Mouse (Mus musculus) Patski (cell line): Measurements from ENCODE around the gene Nob1. TPM values are rescaled to one million over a fixed set of nuclear protein-coding genes. Genes with fewer than 3 reads are reported as not detected.

ENCODE experiments used
- ATAC-seq: fragments of 100-300 bp; one replicate; pipeline ENCODE4 v1.8.0; 2021
- CTCF ChIA-PET: fragments of 350-600 bp; sonication (Branson Sonifier 250); formaldehyde crosslinking; loops from one replicate; lab custom pipeline; 2022; ENCODE audit warnings: inconsistent platforms; lab: Charles Lee
- POLR2A ChIA-PET: fragments of 350-600 bp; sonication (Branson Sonifier 250); formaldehyde crosslinking; loops from one replicate; lab custom pipeline; 2022; ENCODE audit warnings: antibody characterized with exemption, inconsistent platforms; lab: Charles Lee
- DNase-seq: peaks from one replicate; pipeline ENCODE4 v3.0.0-alpha.2; 2011; ENCODE audit warnings: low read depth, low spot score
- H3K27me3 ChIP-seq: fragments of 371-371 bp; one replicate; pipeline ENCODE4 v1.5.1; 2021
- CTCF ChIP-seq: fragments of 100-300 bp; IDR thresholded peaks from one replicate; pipeline ENCODE4 v1.5.1; 2021
- in situ Hi-C: fragments of 300-500 bp; cut with MboI; formaldehyde crosslinking; loops from 3 replicates; pipeline ENCODE4 v1.11.1; 2018; ENCODE audit warnings: low pct_unique_long_range_greater_than_20kb, mixed read lengths
- polyA plus RNA-seq: library from polyadenylated mRNA; unstranded; gene quantifications from one replicate; pipeline ENCODE4 v1.2.3, GENCODE M21; 2021

The Nob1 gene
- polyA plus RNA-seq, 1 experiment from 2014 or later, result 42.1 TPM

- POLR2A ChIA-PET, result interaction anchor here (0.7 kb wide), 1 partner anchor 113 kb away, joined by 3 read pairs; no protein-coding TSS in a partner anchor
- ATAC-seq, result peak; percentile 48
- no peaks in the 10 kb centered on the region for H3K27me3 ChIP-seq
- no peak for TF ChIP-seq CTCF
- CTCF ChIA-PET, result interaction anchor here (0.8 to 4.0 kb wide), 6 partner anchors 11 to 183 kb away, joined by 3 to 19 read pairs (median 5); partner anchors contain the start of genes Nob1 and Nqo1
- peak; percentile 73 for DNase-seq
- in situ Hi-C loops, result loop anchor here (5.0 kb wide), 2 partner anchors 33 to 188 kb away; no protein-coding TSS in a partner anchor
Observed at GRCm38 (mm10) chr8:107389557-107389956, 35.3 kb downstream of the Nob1 start.

- H3K27me3 ChIP-seq, result no peaks in the 10 kb centered on the region
- ATAC-seq (no peak), DNase-seq (no peak)
- CTCF ChIA-PET, result interaction anchor here (0.7 to 4.0 kb wide), 6 partner anchors 9 to 198 kb away, joined by 3 to 19 read pairs (median 8); partner anchors contain the start of gene Nob1
- POLR2A ChIA-PET, result no interaction called here
- peak; percentile 63 for TF ChIP-seq CTCF
- in situ Hi-C loops, result loop anchor here (5.0 kb wide), 2 partner anchors 34 to 189 kb away; no protein-coding TSS in a partner anchor
Observed at GRCm38 (mm10) chr8:107387861-107388260, 37.0 kb downstream of the Nob1 start.

GRCm38 (mm10) chr8:107386642-107387041 is 38.2 kb downstream of the Nob1 start:
- no peak for DNase-seq
- in situ Hi-C loops, result loop anchor here (5.0 kb wide), 2 partner anchors 36 to 191 kb away; no protein-coding TSS in a partner anchor
- CTCF ChIA-PET, result interaction anchor here (0.9 to 4.0 kb wide), 5 partner anchors 9 to 38 kb away, joined by 3 to 19 read pairs (median 6); partner anchors contain the start of gene Nob1
- no peaks in the 10 kb centered on the region for H3K27me3 ChIP-seq
- TF ChIP-seq CTCF, result peak; percentile 71
- ATAC-seq, result no peak
- POLR2A ChIA-PET, result no interaction called here

- CTCF ChIA-PET, result interaction anchor here (0.9 to 4.0 kb wide), 7 partner anchors 9 to 50 kb away, joined by 3 to 19 read pairs (median 4); partner anchors contain the start of gene Nob1
- DNase-seq, result no peak
- no peaks in the 10 kb centered on the region for H3K27me3 ChIP-seq
- POLR2A ChIA-PET, result interaction anchor here (0.6 kb wide), 1 partner anchor 18 kb away, joined by 3 read pairs; no protein-coding TSS in a partner anchor
- no peak for ATAC-seq
- no peak for TF ChIP-seq CTCF
- in situ Hi-C loops, result loop anchor here (5.0 kb wide), 2 partner anchors 36 to 191 kb away; no protein-coding TSS in a partner anchor
Observed at GRCm38 (mm10) chr8:107386171-107386570, 38.7 kb downstream of the Nob1 start.

- no peak for ATAC-seq
Observed at GRCm38 (mm10) chr8:107385063-107385462, 39.8 kb downstream of the Nob1 start.

GRCm38 (mm10) chr8:107384651-107385050 is 40.2 kb downstream of the Nob1 start:
- CTCF ChIA-PET, result no interaction called here

More at GRCm38 (mm10) chr8:107385063-107385462, 39.8 kb downstream of the Nob1 start:
- in situ Hi-C loops, result loop anchor here (5.0 kb wide), 2 partner anchors 37 to 192 kb away; no protein-coding TSS in a partner anchor
- no peak for DNase-seq
- TF ChIP-seq CTCF, result no peak
- ChIA-PET POLR2A (no interaction called here), CTCF (interaction anchor here (1.3 to 1.5 kb wide), 2 partner anchors 38 to 49 kb away, joined by 3 to 4 read pairs; no protein-coding TSS in a partner anchor)
- H3K27me3 ChIP-seq, result no peaks in the 10 kb centered on the region

GRCm38 (mm10) chr8:107382898-107383297 is 42.0 kb downstream of the Nob1 start:
- ChIA-PET POLR2A (no interaction called here), CTCF (interaction anchor here (1.1 kb wide), 1 partner anchor 13 kb away, joined by 3 read pairs; no protein-coding TSS in a partner anchor)
- DNase-seq (no peak), ATAC-seq (no peak)
- H3K27me3 ChIP-seq, result no peaks in the 10 kb centered on the region
- in situ Hi-C loops, result no loop called here
- no peak for TF ChIP-seq CTCF

More at GRCm38 (mm10) chr8:107384651-107385050, 40.2 kb downstream of the Nob1 start:
- no peaks in the 10 kb centered on the region for H3K27me3 ChIP-seq
- no peak for TF ChIP-seq CTCF
- ATAC-seq (no peak), DNase-seq (no peak)
- POLR2A ChIA-PET, result no interaction called here
- in situ Hi-C loops, result loop anchor here (5.0 kb wide), 2 partner anchors 38 to 193 kb away; no protein-coding TSS in a partner anchor

GRCm38 (mm10) chr8:107381666-107382065 is 43.2 kb downstream of the Nob1 start:
- POLR2A ChIA-PET, result no interaction called here
- DNase-seq, result no peak
- CTCF ChIA-PET, result interaction anchor here (1.1 kb wide), 1 partner anchor 12 kb away, joined by 3 read pairs; no protein-coding TSS in a partner anchor
- in situ Hi-C loops, result no loop called here
- TF ChIP-seq CTCF, result no peak
- ATAC-seq, result no peak
- H3K27me3 ChIP-seq, result no peaks in the 10 kb centered on the region

GRCm38 (mm10) chr8:107380734-107381133 is 44.1 kb downstream of the Nob1 start:
- DNase-seq, result no peak
- TF ChIP-seq CTCF, result no peak
- H3K27me3 ChIP-seq, result no peaks in the 10 kb centered on the region
- in situ Hi-C loops, result no loop called here
- POLR2A ChIA-PET, result no interaction called here
- no peak for ATAC-seq
- CTCF ChIA-PET, result interaction anchor here (1.0 kb wide), 1 partner anchor 271 kb away, joined by 3 read pairs; no protein-coding TSS in a partner anchor

- H3K27me3 ChIP-seq, result no peaks in the 10 kb centered on the region
- ChIA-PET POLR2A (no interaction called here), CTCF (interaction anchor here (3.2 kb wide), 1 partner anchor 9 kb away, joined by 10 read pairs; no protein-coding TSS in a partner anchor)
- in situ Hi-C loops, result no loop called here
- no peak for DNase-seq
- TF ChIP-seq CTCF, result no peak
- no peak for ATAC-seq
Observed at GRCm38 (mm10) chr8:107377346-107377745, 47.5 kb downstream of the Nob1 start.
